Mouse (Mus musculus) cortical plate, adult 2 months (tissue): ENCODE results near the gene E130311K13Rik.

Experiments used
- CTCF ChIP-seq: fragments of 200-500 bp; IDR thresholded peaks from 2 replicates; pipeline ENCODE4 v1.5.1; 2011; ENCODE audit warnings: mild to moderate bottlenecking, control low read depth, low read length; ENCODE audit not compliant: insufficient read depth; ENCODE audit errors: extremely low read depth
- POLR2A ChIP-seq: fragments of 200-500 bp; IDR thresholded peaks from 2 replicates; pipeline ENCODE4 v1.6.1; 2011; ENCODE audit warnings: mild to moderate bottlenecking, low read length, control low read depth; ENCODE audit not compliant: insufficient read depth; ENCODE audit errors: extremely low read depth

DNA sequence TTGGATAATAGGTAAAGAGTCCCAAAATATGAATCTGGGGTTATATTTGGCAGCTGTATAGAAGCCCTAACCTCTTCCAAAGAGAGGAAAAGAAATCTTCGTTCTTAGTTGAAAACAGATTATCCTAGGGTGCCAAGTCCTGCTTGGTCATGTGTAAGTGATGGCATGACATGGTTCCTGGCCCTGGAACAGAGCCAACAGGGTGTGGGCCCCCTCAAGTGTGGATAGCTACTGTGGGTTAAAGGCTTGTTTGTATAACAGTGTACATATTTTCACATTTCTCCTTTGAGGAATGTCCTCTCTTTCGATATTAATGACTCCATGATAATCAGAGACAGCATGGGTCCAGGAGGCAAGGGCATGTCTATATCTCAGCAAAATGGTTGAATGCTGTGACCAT, 9.7 kb upstream of the E130311K13Rik start:
- no peak for TF ChIP-seq CTCF
- no peak for TF ChIP-seq POLR2A
